Mouse (Mus musculus) urinary bladder, postnatal 4 days (tissue): ENCODE data around the gene Pnpla1.
A peak's percentile ranks its signal among the peaks of the same experiment; 100 is the strongest.

ENCODE experiments used
- DNase-seq, 2 experiments: peaks; one replicate each; pipeline ENCODE4 v3.0.0; 2021 to 2022; ENCODE audit warnings: low spot score in 2 of 2

Gene Pnpla1

DNA sequence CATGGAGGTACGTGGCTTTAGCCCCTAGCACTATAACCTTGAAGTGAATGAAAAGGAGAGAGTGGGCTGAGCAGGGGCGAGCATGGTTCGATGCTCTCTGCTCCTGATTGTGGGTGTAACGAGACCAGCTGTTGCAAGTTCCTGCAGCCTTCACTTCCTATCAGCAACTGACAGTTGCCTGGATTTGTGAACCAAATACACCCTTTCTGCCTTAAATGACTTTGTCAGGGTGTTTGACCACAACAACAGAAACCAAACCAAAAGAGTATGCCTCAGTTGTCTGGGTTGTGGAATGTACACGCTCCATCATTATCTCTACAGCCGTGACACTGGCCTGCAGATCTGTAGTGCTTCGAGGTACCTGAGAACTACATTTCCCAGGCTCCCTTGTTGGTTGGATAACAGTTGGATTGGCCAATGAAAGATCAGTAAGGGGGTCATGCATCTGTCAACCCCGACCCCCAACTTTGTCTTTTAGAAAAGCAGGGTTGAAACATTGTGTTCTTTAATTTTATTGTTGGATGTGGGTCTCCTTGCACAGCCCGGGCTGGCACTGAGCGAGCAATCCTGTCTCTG, 25.8 kb downstream of the Pnpla1 start:
- DNase-seq = no peak

DNA sequence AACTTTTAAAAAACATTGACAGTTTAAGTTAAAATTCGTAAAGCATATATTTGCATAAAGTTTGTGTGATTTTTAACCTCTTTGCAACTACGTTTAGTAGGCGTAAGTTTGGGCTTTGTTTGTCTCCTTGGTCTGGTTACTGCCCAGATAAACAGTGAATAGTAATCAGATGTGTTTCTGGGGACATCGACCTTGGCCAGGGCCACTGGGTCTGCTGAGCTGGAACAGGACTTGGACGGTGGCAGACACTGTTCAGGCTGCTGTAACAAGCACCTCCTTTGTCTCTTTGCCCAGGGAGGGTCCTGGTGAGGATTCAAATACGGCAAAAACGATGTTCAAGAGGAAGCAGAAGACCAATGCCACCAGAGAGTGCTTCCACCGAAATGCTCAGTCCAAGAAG, 27.0 kb downstream of the Pnpla1 start:
- DNase-seq = peak in 1 of 2 experiments; percentile 40

DNA sequence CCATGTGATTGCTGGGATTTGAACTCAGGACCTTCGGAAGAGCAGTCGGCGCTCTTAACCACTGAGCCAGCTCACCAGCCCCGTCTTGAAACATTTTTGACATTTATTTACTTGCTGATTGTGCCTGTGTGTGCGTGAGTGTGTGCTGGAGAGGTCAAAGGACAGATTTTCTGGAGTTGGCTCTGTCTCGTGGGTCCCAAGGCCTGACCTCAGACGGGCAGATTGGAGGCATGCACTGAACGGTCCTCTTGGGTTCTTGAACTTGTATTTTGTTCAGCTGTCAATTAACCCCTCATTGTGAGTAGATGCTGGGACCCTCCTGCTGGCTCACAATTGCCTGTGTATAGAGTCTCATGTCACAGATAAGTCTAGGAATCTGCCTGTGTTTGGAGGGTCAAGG, 28.1 kb downstream of the Pnpla1 start:
- peak in 1 of 2 experiments; percentile 43 for DNase-seq

DNA sequence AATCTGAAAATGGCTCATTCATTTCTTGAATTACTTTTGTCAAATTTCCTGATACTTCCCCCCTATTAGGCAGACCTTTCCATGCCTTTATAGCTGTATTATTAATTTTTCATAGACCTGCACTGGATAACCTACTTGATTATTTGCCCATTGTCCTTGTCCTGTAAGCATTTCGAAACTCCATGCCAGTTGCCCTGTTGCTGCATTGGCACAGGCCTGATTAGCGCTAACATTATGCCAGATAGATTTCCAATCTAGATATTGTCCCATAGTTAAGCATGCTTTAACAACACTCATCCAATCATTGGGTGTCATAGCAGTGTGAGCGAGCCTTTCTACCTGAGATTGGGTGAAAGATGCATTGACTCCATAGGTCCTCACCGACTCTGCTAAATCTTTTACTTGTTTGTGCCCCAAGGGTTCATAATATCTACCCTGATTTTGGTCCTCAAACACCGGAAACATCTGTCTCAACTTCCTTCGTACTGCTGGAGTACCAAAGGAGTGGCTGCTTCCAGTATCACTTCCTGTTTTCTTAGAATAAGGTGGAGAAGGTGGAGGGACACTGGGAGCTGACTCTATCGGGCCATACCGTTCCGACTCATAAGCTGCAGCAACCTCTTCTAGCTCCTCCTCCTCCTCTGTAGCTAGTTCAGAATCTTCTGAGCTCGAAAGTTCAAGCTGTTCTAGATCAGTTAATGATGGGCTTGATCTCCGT, 36.0 kb downstream of the Pnpla1 start:
- DNase-seq = no peak

DNA sequence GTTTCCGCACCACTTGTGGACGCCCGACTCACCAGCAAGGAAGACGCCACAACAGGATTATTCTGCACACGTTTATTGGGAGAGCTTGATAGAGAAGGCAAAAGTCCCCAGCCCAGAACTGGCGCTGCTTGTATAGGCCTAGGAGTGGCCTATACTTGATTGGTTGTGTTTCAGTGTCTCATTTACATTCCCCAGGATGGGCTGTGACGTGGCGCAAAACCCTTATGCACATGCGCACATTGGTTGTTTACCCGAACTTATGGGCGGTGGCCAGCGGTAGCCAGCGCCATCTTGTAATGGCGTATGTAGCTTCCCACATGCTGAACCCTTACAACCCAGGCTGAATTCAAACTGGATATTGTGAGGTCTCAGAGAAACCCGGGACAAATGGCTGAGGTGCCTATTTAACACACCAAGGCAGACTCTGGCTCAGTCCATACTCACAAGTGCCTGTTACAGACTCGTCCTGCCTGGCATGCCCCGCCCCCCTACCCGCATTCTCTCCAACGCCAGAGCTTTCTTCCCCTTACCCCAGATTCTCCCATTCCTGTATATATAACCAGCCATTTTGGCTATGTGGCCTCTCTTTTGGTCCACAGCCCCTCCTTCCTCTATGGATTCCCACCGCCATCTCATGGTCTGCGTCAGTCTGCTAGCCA, 37.1 kb downstream of the Pnpla1 start:
- no peak for DNase-seq

DNA sequence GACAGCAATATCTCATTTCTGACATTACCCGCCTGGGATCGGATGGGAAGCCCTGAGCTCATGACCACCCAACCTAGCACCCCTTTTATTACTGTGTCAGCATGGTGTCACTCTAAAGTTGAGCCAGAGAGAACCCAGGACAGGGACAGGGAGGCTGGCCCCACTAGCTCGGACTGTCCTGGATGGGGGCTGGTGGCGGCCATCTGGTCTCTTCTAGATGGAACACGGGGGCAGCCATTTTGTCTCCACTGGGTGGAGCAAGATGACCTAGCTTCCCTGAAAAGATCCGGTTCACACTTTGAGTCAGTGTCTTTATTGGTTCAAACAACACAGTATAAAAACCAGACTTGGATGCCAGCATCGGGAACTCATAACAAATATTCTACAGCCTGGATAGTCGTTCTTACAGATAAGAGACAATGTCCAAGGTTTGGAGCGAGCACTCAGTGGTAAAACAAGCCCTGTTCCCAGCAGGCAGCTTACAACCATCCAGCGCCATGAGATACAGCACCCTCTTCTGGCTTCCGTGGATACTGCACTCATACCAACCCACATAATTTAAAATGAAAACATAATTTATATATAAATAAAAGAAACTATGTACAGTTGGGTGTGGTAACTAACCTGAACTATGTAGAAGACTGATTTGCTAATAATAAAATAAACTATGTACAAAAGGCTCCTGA, 38.0 kb downstream of the Pnpla1 start:
- no peak for DNase-seq

DNA sequence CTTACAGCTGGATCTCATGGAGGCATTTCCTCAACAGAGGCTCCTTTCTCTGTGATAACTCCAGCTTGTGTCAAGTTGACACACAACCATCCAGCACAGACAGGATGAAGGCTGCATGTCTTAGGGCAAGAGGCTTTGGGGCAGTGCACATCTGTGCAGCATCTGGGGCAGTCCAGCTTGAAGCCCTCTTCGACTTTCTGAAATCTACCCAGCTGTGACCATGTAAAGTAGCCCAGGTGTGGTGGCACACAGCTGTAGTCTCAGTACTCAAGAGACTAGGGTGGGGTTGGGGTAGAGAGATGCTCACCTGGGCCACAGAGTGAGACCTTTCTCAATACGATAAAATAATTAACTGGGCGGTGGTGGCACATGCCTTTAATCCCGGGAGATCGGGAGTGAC, 39.6 kb downstream of the Pnpla1 start:
- DNase-seq = peak in 1 of 2 experiments; percentile 13

DNA sequence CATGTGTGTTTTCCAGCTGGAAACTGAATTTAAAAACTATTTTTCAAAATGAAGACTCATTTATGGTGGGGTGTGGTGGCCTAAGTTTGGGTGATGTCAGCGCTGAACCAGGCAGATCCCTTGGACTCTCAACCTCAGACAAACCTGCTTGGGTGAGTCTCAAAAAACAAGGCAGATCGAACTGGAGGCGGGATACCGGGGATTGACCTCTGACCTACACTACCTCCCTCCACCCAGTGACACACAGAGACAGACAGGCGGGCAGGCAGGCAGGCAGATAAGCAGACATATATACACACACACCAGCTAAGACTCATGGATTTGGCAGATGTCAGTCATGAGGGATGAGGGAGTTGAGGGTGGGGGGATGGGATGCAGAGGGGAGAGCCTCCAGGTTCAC, 40.0 kb downstream of the Pnpla1 start:
- no peak for DNase-seq

DNA sequence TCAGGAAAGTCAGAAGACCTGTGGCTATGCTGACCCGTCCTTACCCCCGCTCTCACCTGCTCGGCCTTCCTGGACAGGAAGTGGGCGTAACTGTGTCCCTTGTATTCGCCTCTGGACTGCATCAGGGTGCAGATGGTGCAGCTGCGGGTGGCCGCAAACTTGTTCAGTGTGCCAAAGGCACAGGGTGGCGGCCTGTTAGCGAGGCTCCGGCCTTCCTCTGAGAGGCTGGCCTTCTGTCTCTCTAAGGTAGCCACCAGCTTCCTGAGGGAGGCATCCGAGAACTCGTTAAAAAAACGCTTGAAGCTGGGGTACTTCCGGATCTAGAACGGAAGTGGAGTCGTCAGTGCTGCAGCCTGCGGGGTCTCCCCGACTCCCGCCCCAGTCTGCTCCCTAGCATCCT, 41.2 kb downstream of the Pnpla1 start:
- no peak for DNase-seq

DNA sequence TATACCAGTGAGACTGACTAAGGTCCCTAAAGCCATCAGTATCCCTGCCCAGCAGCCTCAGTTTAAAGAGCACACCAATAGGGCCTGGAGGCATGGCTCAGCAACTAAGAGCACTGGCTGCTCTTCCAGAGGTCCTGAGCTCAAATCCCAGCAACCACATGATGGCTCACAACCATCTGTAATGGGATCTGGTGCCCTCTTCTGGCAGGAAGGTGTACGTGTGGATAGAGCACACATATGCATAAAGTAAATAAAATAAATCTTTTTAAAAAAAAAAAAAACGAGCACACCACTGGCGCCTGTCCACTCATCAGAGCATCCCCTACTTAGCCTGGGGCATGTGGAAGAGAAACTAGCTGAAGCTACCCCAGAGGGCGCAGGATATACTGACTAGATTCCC, 43.3 kb downstream of the Pnpla1 start:
- DNase-seq = no peak

DNA sequence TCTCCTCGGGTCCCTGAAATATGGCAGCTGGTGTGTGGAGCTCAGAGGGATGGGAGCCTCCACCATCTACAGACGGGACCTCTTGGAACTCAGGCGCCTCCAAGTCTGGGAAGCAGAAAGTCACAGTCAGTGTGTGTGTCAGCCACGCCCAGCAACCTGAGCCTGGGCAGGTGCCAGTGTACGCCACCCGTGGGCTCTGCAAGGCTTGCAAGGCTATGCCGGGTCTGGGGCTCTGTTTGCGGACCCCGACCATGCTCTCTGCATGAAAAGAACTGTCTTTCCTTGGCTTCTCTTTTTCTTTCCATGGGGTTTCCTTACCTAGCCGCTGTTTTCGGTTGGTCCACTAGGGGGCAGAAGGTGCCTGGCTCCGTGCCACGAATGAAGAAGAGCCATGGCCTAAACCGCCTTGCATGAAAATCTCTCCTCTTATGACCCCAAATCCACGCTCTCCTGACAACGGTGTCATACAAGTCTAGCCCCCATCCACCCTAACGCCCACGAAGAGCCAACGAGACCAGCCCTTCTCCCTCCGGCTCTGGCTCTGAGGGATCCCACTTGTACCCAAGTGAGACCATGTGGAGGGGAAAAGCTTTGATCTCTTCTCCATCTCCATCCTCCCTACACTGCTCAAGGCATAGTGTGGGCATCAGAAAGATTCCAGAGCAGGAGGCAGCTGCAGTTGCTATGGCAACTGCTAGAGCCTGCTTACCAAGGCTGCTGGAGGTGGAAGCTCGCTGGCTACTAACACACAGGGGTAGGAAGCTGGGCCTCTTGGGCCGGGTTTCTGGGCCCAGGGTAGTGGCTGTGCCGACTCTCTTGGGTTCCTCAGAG, 46.5 kb downstream of the Pnpla1 start:
- peak in 1 of 2 experiments; percentile 55 for DNase-seq

DNA sequence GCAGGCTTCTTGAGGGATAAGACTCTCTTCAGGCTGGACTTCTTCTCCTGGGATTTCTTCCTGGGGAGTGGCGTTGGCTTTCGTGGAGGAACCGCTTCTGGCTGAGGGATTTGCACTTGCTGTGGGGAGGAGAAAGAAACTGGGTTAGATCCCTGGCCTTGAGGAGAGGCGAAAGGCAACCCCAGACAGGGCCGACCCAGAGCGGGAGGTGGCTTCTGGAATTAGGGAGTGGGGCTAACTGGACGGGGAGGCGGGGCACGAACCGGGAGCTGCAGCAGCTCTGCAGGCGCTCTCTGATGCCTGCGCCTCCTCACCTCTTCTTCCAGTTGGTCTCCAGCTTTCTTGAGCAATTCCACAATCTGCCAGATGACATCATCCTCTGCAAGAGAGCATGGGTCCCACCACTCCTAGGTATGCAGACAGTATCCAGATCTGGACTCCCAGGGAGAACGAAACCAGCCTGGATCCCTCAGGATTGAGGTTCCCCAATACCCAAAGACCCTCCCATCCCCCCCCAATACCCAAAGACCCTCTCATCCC, 47.2 kb downstream of the Pnpla1 start:
- DNase-seq = no peak

DNA sequence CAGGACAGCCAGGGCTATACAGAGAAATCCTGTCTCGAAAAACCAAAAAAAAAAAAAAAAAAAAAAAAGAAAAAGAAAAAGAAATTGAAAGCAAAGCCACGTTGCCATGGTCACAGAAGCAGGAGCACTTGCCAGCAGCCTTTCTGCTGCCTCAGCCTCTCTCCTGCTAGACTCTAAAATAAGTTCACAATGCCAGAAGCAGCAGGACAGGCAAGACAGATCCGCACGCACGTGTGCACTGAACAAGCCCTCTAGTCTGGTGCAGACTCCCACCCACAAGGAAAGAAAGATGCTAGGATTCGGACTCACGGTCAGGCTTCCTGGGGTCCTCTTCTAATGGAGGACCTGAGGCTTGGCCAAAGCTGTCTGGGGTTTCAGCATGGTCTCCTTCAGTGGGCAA, 49.7 kb downstream of the Pnpla1 start:
- peak in 1 of 2 experiments; percentile 51 for DNase-seq

DNA sequence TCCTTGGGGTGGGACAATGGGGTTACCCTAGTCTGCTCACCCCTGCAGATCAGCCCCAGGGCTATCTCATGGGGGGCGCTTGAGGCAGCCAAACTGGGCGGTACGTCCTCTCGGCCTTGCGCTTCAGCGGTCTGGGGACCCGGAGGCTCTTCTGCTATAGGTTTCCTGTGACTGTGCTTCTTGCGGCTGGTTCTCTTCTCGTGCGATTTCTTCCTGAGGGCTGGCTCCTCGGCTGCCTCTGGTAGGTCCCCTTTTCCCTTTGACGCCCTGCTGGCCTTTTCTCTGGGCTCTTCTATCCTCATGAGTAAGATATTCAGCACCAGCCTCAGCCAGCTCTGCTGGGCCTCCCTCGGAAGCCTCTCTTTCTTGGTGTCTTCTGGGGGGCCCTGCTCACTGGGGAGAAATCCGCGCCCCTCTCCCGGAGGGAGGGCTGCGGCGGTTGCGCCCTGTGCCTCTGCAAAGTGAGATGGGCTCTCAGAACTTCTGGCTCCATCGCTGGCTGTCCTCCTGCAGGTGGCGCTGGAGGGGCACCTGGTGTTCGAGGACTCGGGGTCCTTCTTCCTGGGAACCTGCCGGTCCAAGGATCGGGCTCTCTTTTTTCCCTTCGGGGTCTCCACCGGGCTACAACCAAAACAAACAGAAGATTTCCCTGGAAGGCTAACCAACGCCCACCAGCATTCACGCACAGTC, 51.2 kb downstream of the Pnpla1 start:
- peak; percentile 48 to 77 for DNase-seq

DNA sequence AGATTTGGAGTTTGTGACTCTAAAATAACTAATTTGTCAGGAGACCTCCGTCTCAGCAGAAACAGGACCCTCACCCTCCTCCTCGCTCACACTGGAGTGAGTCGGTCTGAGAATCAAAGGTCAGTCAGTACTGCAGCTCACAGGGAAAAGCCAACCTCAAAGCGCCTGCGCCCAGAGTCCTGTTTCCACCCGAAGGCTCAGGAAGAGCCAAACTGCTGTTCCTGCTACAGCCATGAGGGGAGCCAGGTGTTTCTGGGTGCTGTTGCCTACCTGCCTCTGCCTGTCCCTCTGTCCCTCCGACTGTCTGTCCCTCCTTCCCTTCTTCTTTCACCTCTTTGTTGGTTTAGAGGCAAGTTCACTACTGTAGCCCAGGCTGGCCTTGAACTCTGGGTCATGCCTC, 51.9 kb downstream of the Pnpla1 start:
- DNase-seq = peak in 1 of 2 experiments; percentile 38

DNA sequence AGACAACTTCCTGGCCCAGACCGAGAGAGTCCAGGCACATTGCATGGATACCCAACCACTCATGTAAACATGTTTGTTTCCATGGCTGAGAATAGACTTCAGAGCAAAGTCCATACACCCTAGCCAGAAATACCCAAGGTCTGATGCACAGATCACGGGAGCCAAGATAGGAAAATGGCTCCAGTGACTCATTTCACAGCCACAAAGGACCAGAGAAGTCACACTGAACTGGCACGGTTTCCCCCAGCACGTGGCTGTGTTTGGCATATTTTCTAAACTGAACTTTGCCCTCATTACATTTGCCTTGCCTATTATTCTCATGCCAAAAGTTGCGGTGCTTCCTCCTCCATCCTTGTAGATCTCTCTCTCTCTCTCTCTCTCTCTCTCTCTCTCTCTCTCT, 55.0 kb downstream of the Pnpla1 start:
- no peak for DNase-seq

DNA sequence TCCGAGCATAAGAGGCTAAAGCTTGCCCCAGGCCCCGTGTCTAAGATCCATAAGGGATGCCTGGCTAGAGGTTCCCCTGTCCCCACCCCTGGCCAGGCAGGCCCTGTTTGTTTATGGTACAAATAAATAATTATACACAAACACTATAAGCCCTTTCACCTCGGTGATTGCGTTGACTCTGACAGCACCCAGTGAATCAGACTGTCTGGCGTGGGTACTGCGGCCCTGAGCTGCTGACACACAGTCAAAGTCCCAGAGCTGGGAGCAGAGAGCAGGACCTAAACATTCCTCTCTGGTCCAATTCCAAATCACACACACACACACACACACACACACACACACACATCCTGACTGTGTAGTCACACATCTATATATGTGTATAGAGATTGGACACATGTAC, 55.7 kb downstream of the Pnpla1 start:
- DNase-seq = no peak

DNA sequence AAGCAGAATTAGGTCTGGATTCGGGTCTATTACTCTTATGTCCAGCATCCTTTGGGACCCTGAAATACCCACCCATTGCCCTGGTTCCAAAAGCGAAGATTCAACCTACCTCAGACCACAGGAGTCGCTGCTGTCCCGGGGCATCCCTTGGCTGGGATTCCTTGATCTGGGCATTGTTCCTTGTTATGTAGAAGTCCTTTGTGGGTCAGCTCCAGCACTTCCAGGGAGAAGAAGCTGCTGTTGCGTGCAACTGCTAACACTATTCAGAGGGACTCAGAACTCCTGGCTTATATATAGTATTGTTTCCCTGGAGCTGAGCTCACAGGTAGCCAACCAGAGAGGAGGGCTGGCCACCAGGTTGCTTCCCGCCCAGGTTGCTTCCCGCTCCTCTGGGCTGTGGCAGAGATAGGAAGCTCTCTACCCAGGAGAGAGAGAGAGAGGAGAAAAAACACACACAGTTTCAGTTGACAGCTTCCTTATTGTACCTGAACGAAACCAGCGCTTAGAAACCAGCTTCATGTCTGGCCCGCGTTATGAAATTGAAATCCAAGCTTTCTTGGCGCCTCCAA, 56.9 kb downstream of the Pnpla1 start, which contains the start of gene 4930539E08Rik:
Gene 4930539E08Rik (minus strand): TSS at position 265 of the 569 bp plus-strand sequence.
- DNase-seq = peak in 1 of 2 experiments; percentile 57

DNA sequence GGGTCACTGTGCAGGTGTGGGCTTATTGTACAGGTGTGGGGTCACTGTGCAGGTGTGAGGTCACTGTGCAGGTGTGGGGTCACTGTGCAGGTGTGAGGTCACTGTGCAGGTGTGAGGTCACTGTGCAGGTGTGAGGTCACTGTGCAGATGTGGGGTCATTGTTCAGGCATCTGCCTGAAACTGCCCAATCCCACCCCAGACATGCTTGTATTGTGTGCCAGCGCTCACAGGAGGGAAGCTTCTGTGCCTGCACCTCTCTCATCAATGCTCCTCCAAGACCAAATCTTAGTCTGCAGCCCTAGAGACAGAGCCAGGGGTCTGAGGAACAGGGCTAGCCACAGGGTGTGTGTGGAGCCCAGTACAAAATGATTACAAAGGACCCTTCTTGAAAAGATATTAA, 58.3 kb downstream of the Pnpla1 start:
- DNase-seq = peak in 1 of 2 experiments; percentile 52

DNA sequence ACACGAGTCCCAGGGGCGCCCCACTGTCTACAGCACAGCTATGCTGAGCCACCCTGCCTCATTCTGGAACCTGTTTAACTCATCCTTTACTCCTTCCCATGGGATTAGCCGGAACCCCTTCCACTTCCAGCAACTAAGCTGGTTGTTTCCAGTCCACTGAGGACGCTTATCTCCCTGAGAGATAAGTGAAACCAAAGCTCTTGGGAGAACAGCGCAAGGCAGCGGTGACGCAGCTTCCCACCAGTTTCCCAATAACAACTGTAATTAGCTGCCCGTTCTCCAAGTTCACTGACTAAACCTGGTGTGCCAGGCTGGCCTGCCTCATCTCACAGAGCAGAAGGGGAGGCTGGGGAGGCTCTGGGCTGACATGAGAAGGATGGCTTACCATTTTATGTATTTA, 62.9 kb downstream of the Pnpla1 start:
- DNase-seq = no peak
